Mouse (Mus musculus) CH12.LX (cell line): ENCODE results near the gene A830031A19Rik. TPM values are rescaled to one million over a fixed set of nuclear protein-coding genes. Genes with fewer than 3 reads are reported as not detected.

Source experiments
- DNase-seq: peaks from one replicate; pipeline ENCODE4 v3.0.0-alpha.2; 2013; ENCODE audit errors: extremely low read depth
- H3K27ac ChIP-seq: 2 replicates; pipeline ENCODE4 v1.5.1; 2012; ENCODE audit warnings: low read depth, mild to moderate bottlenecking, control low read depth, moderate library complexity; ENCODE audit not compliant: insufficient read depth
- H3K27me3 ChIP-seq: replicated peaks from 2 replicates; pipeline ENCODE3; 2012; ENCODE audit warnings: inconsistent platforms
- H3K36me3 ChIP-seq, 2 experiments: replicated peaks in 1 of 2; 2 replicates each; pipeline versions ENCODE3 to v1.6.1; 2012; ENCODE audit warnings: inconsistent platforms in 1 of 2, low read length in 1 of 2, mild to moderate bottlenecking in 1 of 2, mixed read lengths in 1 of 2, moderate library complexity in 1 of 2; ENCODE audit not compliant: control insufficient read depth in 1 of 2, insufficient read depth in 1 of 2
- H3K4me1 ChIP-seq, 2 experiments: 2 replicates each; pipeline ENCODE4 v1.6.1; 2012; ENCODE audit warnings: inconsistent platforms in 1 of 2, moderate library complexity in 1 of 2; ENCODE audit not compliant: insufficient read depth in 2 of 2, control insufficient read depth in 1 of 2
- H3K4me2 ChIP-seq: 2 replicates; pipeline ENCODE4 v1.6.1; 2012; ENCODE audit warnings: low read depth, mild to moderate bottlenecking, control low read depth; ENCODE audit not compliant: poor library complexity, insufficient read depth, severe bottlenecking
- H3K4me3 ChIP-seq, 3 experiments: fragments of 150-350 bp in 1 of 3; sonication (generic) in 1 of 3; replicated peaks in 1 of 3; 2 replicates each; pipeline versions ENCODE3 to v1.5.1; 2011 to 2012; ENCODE audit warnings: low read depth in 2 of 3, low read length in 2 of 3, mild to moderate bottlenecking in 2 of 3, moderate library complexity in 2 of 3, control low read depth in 1 of 3, improper control_type of control experiment in 1 of 3, inconsistent platforms in 1 of 3, mixed read lengths in 1 of 3; ENCODE audit not compliant: poor library complexity in 1 of 3
- H3K79me2 ChIP-seq: replicated peaks from 2 replicates; pipeline ENCODE4 v1.6.1; 2012; ENCODE audit warnings: mild to moderate bottlenecking, moderate library complexity; ENCODE audit not compliant: control insufficient read depth, poor library complexity, insufficient read depth, severe bottlenecking; ENCODE audit errors: extremely low read depth
- H3K9ac ChIP-seq: 2 replicates; pipeline ENCODE4 v1.6.1; 2012; ENCODE audit warnings: low read depth, mild to moderate bottlenecking, control low read depth, moderate library complexity; ENCODE audit not compliant: insufficient read depth
- H3K9me3 ChIP-seq: replicated peaks from 2 replicates; pipeline ENCODE3; 2012; ENCODE audit warnings: low read length, inconsistent platforms, mixed read lengths
- BHLHE40 ChIP-seq: IDR thresholded peaks from 2 replicates; pipeline ENCODE4 v1.6.1; 2011; ENCODE audit warnings: mild to moderate bottlenecking, low read depth, low read length, improper control_type of control experiment
- CTCF ChIP-seq, 2 experiments: IDR thresholded peaks in 1 of 2; conservative IDR thresholded peaks in 1 of 2; 2 replicates each; pipeline ENCODE4 v1.5.1; 2011 to 2012; ENCODE audit warnings: low read depth in 2 of 2, low read length in 2 of 2, improper control_type of control experiment in 1 of 2, inconsistent platforms in 1 of 2, mild to moderate bottlenecking in 1 of 2, moderate library complexity in 1 of 2
- E2F4 ChIP-seq: IDR thresholded peaks from 2 replicates; pipeline ENCODE4 v1.6.1; 2011; ENCODE audit warnings: low read depth, low read length, improper control_type of control experiment; ENCODE audit not compliant: insufficient replicate concordance
- EP300 ChIP-seq: IDR thresholded peaks from 2 replicates; pipeline ENCODE4 v1.6.1; 2011; ENCODE audit warnings: low read length, improper control_type of control experiment
- GABPA ChIP-seq: IDR thresholded peaks from 2 replicates; pipeline ENCODE4 v1.6.1; 2012; ENCODE audit warnings: low read depth, low read length, improper control_type of control experiment, inconsistent platforms; ENCODE audit not compliant: insufficient replicate concordance
- IRF4 ChIP-seq: IDR thresholded peaks from 2 replicates; pipeline ENCODE4 v1.6.1; 2014; ENCODE audit warnings: low read depth, mild to moderate bottlenecking, inconsistent platforms, low read length, improper control_type of control experiment
- JUND ChIP-seq: conservative IDR thresholded peaks from 2 replicates; pipeline ENCODE4 v1.6.1; 2011; ENCODE audit warnings: low read depth, low read length, improper control_type of control experiment
- MAFK ChIP-seq: IDR thresholded peaks from 2 replicates; pipeline ENCODE4 v1.6.1; 2011; ENCODE audit warnings: low read length, improper control_type of control experiment; ENCODE audit not compliant: insufficient replicate concordance
- MAX ChIP-seq: IDR thresholded peaks from 2 replicates; pipeline ENCODE4 v1.6.1; 2011; ENCODE audit warnings: low read length, improper control_type of control experiment
- MAZ ChIP-seq: IDR thresholded peaks from 2 replicates; pipeline ENCODE4 v1.6.1; 2012; ENCODE audit warnings: low read depth, mild to moderate bottlenecking, inconsistent platforms, low read length, improper control_type of control experiment, moderate library complexity
- MEF2A ChIP-seq: IDR thresholded peaks from 2 replicates; pipeline ENCODE4 v1.6.1; 2014; ENCODE audit warnings: low read depth, mild to moderate bottlenecking, inconsistent platforms, low read length, improper control_type of control experiment, borderline replicate concordance
- MXI1 ChIP-seq: IDR thresholded peaks from 2 replicates; pipeline ENCODE4 v1.6.1; 2011; ENCODE audit warnings: mild to moderate bottlenecking, low read depth, low read length, improper control_type of control experiment
- MYC ChIP-seq: IDR thresholded peaks from 2 replicates; pipeline ENCODE4 v1.6.1; 2011; ENCODE audit warnings: low read depth, mild to moderate bottlenecking, improper control_type of control experiment, low read length
- NELFE ChIP-seq: IDR thresholded peaks from 2 replicates; pipeline ENCODE4 v1.6.1; 2011; ENCODE audit warnings: low read depth, low read length, improper control_type of control experiment
- NRF1 ChIP-seq: IDR thresholded peaks from 2 replicates; pipeline ENCODE4 v1.6.1; 2014; ENCODE audit warnings: low read depth, mild to moderate bottlenecking, inconsistent platforms, low read length, improper control_type of control experiment, moderate library complexity
- POLR2AphosphoS2 ChIP-seq: IDR thresholded peaks from 2 replicates; pipeline ENCODE4 v1.6.1; 2011; ENCODE audit warnings: low read depth, low read length, improper control_type of control experiment
- RCOR1 ChIP-seq: conservative IDR thresholded peaks from 2 replicates; pipeline ENCODE4 v1.6.1; 2012; ENCODE audit warnings: low read depth, mild to moderate bottlenecking, inconsistent platforms, low read length, improper control_type of control experiment
- SIN3A ChIP-seq: IDR thresholded peaks from 2 replicates; pipeline ENCODE4 v1.6.1; 2012; ENCODE audit warnings: low read length, improper control_type of control experiment, inconsistent platforms
- SMC3 ChIP-seq: IDR thresholded peaks from 2 replicates; pipeline ENCODE4 v1.6.1; 2011; ENCODE audit warnings: low read depth, low read length, improper control_type of control experiment
- TCF12 ChIP-seq: IDR thresholded peaks from 2 replicates; pipeline ENCODE4 v1.6.1; 2014; ENCODE audit warnings: low read depth, mild to moderate bottlenecking, inconsistent platforms, low read length, improper control_type of control experiment
- UBTF ChIP-seq: IDR thresholded peaks from 2 replicates; pipeline ENCODE4 v1.6.1; 2012; ENCODE audit warnings: low read depth, mild to moderate bottlenecking, inconsistent platforms, low read length, improper control_type of control experiment, moderate library complexity
- USF1 ChIP-seq: IDR thresholded peaks from 2 replicates; pipeline ENCODE4 v1.6.1; 2014; ENCODE audit warnings: low read depth, mild to moderate bottlenecking, inconsistent platforms, low read length, improper control_type of control experiment
- USF2 ChIP-seq: conservative IDR thresholded peaks from 2 replicates; pipeline ENCODE4 v1.6.1; 2011; ENCODE audit warnings: low read depth, low read length, improper control_type of control experiment
- ZNF384 ChIP-seq: IDR thresholded peaks from 2 replicates; pipeline ENCODE4 v1.6.1; 2012; ENCODE audit warnings: low read depth, low read length, improper control_type of control experiment, inconsistent platforms
- dilution Hi-C: fragments of 300-500 bp; cut with MboI; formaldehyde crosslinking; loops from 2 replicates; pipeline ENCODE4 v1.14.3; 2020; ENCODE audit warnings: low sequenced_read_pairs; ENCODE audit not compliant: extremely low pct_unique_long_range_greater_than_20kb, extremely low pct_ligation_motif_present
- in situ Hi-C: fragments of 300-500 bp; cut with MboI; formaldehyde crosslinking; loops from 3 replicates; pipeline ENCODE4 v1.14.3; 2019; ENCODE audit warnings: low sequenced_read_pairs, low pct_ligation_motif_present, low pct_unique_long_range_greater_than_20kb, mixed read lengths
- polyA plus RNA-seq: library from polyadenylated mRNA; unstranded; fragments of >175 nt; gene quantifications from 2 replicates; pipeline ENCODE4 v1.2.1, GENCODE M21; 2012; ENCODE audit warnings: low read depth; ENCODE audit not compliant: insufficient read length
- total RNA-seq, 2 experiments: library from RNA; depleted of rRNA; stranded (reverse); fragments of 300-350 nt in 1 of 2; fragments of >200 nt in 1 of 2; gene quantifications; 2 replicates each; pipeline ENCODE4 v1.2.3; 2012 to 2014

The A830031A19Rik gene
- total and polyA plus RNA-seq, 3 experiments = not detected

GRCm38 (mm10) chr11:24061819-24062218, 13.0 kb downstream of the A830031A19Rik start:
- peaks cover 2% of the 10 kb centered on the region for H3K27me3 ChIP-seq
- TF ChIP-seq MYC (no peak), MEF2A (no peak), BHLHE40 (peak; percentile 73), USF2 (0 out of 2 replicates have a peak, but pooled peaks have one; percentile 44), GABPA (no peak), MXI1 (no peak), CTCF (conservative IDR thresholded peaks at IDR 0.05 in 1 of 2, IDR thresholded peaks at IDR 0.05 in 1 of 2; ENCODE audit: low read depth in 2 of 2, low read length in 2 of 2) (no peak), MAFK (no peak), SIN3A (no peak), JUND (no peak), MAZ (no peak), RCOR1 (no peak), USF1 (peak; percentile 77), IRF4 (no peak), MAX (peak; percentile 31; the same call in 1 of the 2 replicates), EP300 (no peak), E2F4 (no peak), SMC3 (no peak), ZNF384 (no peak), UBTF (no peak), TCF12 (no peak)
- H3K9ac ChIP-seq = no peak overlapping the region
- H3K79me2 ChIP-seq = no peaks in the 10 kb centered on the region
- no peaks in the 10 kb centered on the region for H3K9me3 ChIP-seq
- H3K27ac ChIP-seq = no peak overlapping the region
- peaks cover 2 to 9% of the 10 kb centered on the region in 2 experiments for H3K4me1 ChIP-seq
- no peak for DNase-seq
- dilution Hi-C loops = no loop called here
- in situ Hi-C loops = loop anchor here (25.0 kb wide), 1 partner anchor 1250 kb away; no protein-coding TSS in a partner anchor
- no peak overlapping the region for H3K4me3 ChIP-seq
- H3K4me2 ChIP-seq = peak overlapping the region; percentile 71
- H3K36me3 ChIP-seq = no peaks in the 10 kb centered on the region

- no peak overlapping the region for H3K4me3 ChIP-seq
- H3K4me1 ChIP-seq = peaks cover 2 to 7% of the 10 kb centered on the region in 2 experiments
- no peaks in the 10 kb centered on the region for H3K9me3 ChIP-seq
- TF ChIP-seq POLR2AphosphoS2 (no peak), NELFE (no peak), NRF1 (no peak), EP300 (no peak)
- H3K36me3 ChIP-seq = no peaks in the 10 kb centered on the region
- no peak overlapping the region for H3K27ac ChIP-seq
- no peak overlapping the region for H3K9ac ChIP-seq
- no peaks in the 10 kb centered on the region for H3K79me2 ChIP-seq
- dilution Hi-C loops (no loop called here), in situ Hi-C loops (loop anchor here (25.0 kb wide), 1 partner anchor 1252 kb away; no protein-coding TSS in a partner anchor)
- H3K4me2 ChIP-seq = no peak overlapping the region
- peaks cover 2% of the 10 kb centered on the region for H3K27me3 ChIP-seq
- no peak for DNase-seq
Measured at GRCm38 (mm10) chr11:24060428-24060827, 14.4 kb downstream of the A830031A19Rik start.
